Mouse (Mus musculus) frontal cortex, postnatal 25 days (tissue): ENCODE measurements around the gene Ntrk3.

ENCODE experiments used
- DNase-seq, 2 experiments: peaks; one replicate each; pipeline ENCODE4 v3.0.0; 2022; ENCODE audit warnings: low spot score in 2 of 2

Gene Ntrk3

DNA sequence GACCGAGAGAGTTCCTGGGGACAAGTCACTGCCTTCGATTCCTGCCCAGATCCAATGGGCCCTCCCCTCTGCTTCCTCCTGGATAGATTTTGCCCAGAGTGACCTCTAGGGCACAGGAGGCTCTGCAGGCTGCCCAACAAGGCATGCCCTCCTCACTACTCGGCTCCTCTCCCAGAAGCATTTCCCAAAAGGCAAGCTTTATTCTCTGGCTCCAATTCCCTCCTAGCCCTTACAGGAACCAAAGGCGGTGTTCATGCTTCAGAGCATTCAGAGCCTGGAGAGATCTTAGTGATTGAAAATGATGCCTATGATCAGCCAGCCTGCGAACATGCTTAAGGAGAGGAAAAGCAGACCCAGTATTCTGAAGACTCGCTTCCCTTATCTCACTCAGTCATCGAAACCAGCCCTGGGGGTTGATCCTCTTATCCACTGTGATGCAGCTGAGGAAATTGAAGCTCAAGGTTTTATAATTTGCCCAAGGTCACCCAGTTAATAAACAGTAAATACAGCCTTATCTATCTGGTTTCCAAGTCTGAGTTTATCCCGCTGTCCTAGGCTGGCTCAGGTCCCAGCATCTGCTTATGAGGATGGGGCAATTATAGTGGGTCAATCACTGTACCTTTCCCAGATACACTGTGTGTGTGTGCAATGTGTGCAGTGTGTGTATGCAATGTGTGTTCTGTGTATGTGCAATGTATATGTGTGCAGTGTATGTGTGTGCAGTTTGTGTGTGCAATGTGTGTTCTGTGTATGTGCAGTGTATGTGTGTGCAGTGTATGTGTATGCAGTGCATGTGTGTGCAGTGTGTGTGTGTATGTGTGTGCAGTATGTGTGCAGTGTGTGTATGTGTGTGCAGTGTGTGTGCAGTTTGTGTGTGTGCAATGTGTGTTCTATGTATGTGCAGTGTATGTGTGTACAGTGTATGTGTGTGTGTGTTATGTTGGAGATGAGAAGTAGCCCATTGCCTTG, 376.2 kb downstream of the Ntrk3 start:
- no peak for DNase-seq

DNA sequence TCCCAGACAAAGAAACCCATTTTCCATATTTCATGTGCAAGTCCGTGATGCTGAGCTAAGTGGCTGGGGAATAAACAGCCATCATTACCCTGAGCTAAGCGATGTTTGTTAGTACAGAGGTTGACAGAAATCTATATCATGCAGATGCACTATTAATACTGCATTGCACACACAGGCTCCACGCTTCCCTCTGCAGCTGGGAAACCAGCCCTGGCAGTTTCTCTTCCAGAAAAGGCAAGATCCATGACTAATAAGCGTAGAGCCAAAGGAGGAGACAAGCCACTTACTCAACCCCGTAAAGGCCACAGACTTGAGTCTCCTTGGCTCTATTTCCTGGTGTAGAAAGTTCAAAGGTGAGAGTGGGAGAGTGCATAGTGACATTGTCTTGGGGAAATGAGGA, 390.3 kb downstream of the Ntrk3 start:
- no peak for DNase-seq

DNA sequence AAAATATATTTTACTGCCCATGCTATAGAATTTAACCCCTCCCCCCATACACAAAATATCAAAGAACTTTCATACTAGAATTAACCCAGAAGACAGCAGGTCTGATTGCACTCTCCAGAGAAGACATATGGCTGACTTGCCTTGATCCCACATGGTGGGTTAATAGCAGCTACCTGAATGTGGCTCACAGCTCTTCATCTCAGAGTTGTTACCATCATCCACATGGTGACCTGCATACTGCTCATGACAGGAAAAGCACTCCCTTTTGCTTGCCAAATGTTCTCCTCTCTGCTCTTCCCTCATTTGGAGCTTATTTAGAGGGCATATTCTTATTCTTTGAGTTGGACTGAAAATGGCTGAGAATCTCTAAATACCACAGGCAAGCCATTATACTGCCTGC, 404.4 kb downstream of the Ntrk3 start:
- DNase-seq, result no peak

DNA sequence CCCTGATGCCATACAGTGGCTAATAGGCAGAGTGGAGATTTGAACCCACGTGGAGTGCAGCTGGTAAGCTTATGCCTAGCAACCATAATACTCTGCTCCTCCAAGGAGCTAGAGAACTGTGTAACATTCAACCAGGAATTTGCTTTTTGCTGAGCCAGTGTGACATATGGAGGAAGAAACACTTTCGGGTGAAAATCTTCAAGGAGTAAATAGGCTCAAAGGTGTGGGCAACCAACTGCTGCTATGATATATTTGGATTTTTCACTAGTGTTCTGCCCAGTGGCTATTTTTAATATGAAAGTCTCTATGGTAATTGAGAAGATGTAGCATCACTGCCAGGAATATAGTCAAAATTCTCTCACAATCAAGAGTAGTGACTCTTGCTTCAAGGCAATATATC, 409.5 kb downstream of the Ntrk3 start:
- peak in 1 of 2 experiments; percentile 22 for DNase-seq

DNA sequence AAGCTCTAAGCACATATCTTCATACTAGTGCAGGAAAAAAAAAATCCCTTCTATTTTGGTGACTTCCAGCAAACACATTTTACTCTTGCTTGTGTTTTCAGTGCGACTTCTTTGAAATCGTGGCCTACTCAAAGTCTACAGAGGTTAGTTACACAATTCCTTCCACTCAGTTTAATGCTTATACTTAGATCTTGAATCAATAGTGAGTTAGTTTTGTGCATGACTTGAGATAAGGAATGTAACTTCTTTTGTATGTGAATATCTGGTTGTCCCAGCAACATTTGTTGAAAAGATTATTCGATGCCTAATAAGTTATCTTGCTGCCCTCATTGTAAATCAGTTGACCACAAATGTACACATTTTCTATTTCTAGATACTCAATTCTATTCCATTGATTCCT, 411.6 kb downstream of the Ntrk3 start:
- DNase-seq, result no peak

DNA sequence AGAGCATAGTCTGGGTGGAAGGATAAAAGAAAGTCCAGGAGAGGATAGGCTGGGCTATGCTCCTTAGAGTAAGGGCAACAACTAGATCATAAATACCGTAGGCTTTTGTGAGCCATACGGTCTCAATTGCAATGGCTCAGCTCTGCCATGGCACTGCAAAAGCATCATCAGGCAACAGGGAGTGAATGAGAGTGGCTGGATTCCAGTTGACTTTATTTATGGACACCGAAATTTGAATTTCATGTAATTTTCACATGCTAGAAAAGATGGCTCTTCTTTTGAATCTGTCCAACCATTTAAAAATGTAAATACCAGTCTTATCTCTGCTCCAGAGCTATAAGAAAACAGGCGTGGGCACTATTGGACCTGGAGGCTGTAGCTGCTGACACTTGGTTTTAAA, 419.2 kb downstream of the Ntrk3 start:
- DNase-seq, result no peak

DNA sequence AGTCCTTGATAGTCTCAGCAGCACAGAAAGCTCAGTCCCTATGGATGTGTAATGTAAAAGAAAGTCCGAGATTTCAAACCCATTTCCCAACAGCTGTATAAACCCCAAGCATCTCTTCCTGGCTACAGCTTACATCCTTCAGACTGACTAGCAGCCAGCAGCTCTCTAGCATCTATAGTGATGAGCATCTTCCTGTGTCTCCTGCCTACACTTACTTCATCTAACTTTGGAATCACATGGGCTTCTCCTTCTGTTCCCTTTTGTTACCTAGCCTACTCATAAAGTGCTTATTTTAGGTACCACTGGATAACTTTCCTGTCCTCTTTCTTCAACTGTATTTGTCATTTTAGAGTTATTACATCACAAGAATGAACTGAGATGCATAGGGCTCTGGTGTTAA, 432.0 kb downstream of the Ntrk3 start:
- DNase-seq, result no peak

DNA sequence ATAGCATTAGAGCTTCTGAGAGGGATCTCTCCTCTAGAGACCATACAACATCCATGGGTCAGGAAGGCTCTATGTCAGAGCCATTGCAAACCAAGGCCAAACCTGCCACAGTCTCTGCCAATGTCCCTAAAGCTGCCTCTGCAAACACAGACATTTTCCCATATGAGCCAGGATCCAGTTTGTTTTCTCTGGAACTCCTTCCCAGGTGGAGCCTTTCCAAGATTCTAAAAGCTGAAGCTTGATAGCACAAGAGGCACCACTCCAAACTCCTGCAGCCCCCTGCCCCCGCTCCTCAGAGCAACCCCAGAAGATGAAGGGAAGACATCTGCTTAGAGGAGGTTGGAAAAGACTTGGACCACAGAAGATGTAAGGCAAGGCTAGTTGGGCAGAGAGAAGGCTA, 432.8 kb downstream of the Ntrk3 start:
- DNase-seq, result no peak

DNA sequence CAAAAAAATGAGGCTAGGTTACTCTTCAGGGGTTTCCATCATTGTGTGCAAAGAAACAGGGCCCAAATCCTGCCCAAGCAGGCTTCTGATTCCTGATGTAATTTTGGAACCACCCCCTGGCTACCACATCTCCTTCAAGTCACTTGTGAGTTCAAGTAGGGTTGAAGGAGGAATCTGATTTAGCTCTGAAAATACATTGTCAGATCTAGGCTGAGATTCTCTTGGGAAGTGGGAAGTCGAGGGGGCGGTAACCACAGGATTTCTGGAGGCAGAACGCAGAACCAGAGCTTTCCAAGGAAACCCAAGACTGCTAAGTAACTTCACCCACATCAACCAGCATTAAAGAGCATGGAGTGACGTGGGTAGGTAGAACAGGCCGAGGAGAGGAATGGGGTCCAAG, 440.5 kb downstream of the Ntrk3 start:
- peak in 1 of 2 experiments; percentile 37 for DNase-seq

DNA sequence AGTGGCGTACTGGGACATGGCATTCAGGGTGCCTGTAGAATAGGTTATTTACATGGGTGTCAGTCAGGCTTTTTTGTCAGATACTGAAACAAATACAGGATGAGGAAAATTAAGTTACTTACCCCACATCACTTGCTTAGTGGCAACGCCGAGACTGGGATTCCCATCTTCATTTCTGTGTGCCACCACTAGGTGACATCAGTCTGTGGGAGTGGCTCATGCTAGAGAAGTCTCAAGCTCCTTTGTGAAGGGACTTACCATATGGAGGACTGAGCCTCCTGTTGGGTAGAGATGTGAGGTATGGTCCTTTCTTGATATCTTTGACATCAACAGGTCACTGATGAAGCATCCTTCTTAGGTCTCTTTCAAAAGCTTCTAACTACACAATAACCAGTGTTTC, 443.5 kb downstream of the Ntrk3 start:
- DNase-seq, result no peak

DNA sequence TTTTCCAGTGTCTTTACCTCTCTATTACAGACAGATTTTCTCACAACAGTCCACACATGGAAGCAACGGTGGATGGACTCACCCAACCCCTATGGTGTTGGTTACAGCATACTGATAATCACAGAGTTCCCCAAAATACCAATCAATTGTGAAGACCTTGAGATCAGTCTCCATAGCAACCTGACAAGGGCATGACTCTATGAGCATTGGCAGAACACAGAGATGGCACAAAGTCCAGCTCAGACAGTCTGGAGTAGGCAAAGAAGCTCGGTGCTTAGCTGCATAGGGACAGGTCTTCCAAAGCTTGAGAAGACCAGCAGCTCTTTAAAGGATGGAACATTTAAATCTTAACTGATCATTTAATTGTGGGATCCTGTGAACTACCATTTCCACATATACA, 447.6 kb downstream of the Ntrk3 start:
- DNase-seq, result no peak

DNA sequence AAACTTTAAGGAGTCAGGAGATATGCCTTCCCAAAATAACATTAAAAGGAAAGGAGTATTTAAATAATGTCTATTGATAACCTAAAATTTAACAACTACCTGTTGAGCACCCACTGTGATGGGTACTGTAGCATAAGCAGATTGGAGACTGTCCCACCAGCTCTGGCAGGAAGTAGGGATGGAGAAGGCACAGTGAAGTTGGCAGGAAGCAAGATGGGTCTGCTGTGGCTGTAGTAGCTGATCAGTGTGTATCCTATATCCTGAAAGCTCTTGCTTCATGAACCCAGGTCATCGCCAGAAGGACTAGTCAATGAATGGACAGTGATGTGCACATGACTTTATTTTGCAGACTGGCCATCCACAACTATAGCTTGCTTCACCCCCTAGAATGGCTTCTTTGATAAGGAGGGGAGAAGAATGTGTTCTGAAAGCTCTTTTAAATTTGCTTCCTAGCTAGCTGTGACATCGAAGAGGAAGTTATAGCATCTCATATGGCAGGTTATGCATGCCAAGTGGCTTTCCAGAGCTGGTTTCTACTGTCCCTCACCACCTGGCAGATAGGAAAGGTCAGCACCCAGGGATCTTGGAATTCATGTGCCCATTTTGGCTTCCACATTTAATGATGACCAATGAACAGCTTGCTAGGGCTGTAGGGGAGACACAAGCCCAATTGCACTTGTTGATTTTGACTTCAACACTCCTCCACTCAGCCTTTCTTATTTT, 451.1 kb downstream of the Ntrk3 start:
- no peak for DNase-seq

DNA sequence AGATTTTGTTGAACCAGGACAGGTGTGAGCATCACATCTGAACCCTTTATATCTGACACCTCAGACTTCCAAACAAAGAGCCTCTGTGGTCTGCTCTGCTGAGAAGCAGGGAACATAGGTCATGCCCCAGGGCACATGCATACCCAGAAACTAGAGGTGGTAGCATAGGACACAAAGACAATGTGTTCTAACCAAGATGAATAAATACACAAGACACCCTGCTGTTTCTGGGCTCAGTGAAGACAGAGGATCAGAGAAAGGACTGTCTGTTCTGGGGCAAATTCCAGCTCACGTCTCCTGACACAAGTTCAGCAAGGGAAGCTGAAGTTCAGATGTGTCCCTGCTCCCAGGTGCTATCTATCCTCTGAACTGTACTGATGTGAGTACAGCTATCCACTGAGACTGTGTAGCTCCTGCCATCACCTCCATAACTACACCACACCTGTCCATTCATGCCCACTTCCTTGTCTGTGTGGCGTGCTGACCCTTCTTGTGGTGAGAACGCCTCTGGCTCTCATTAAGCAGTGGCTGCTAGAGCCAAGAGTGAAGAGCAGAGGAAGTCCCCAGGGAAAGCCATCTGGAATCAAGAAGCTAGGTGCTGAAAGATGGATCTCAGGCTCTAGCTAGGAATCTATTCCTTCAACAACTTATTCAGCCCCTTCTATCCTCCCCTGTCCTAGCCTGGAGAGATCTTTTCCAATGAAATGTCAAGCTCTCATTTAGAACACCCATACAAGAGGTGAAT, 468.1 kb downstream of the Ntrk3 start:
- no peak for DNase-seq

DNA sequence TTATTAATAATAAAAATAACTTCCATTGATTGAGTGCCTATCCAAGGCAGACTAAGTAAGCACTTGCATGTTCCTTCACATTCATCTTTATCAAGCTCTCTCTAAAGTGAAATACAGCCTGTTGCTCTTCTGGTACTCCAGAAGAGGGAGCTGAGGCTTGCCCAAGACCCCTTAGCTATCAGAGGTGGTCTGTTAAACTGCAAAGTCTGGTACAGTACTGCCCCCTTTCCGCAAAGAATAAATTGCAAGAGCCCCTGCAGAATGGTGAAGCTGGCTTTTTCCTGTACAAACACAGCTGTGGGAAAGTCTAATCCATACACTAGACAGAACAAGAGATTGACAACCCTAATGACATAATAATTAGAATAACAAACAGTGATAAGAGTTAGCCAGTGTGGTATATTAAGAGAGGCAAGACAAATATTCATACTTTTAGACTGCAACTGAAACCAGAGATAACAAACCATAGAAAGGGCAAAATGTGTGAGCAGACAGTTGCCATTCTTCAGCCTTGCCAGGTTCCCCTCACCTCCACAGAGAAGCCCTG, 470.3 kb downstream of the Ntrk3 start:
- no peak for DNase-seq

DNA sequence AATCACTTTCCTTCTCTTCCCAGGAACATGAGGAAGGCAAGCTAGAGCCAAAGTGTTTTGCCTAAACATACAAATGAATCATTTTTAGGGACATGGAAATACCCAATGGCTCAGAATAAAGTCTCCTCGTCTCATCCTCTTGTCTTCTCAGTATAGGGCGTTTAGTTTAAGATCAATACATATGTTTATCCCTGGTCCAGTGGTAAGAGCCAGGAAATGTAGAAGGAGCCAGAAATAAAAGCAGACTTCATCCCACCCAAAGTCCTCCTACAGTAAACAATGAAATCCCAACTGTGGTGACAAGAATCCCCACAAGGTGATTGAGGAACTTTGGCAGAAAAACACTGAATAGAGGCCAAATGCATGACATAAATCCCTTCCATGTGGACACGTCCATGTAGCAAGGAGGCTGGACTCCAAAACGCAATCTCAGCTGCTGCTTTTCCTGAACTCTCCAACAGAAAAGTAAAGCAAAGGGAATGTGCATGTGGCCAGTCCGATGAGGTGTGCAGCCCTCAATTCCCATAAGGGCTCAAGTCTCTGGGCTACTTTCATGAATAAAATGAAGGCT, 473.3 kb downstream of the Ntrk3 start:
- DNase-seq, result no peak

DNA sequence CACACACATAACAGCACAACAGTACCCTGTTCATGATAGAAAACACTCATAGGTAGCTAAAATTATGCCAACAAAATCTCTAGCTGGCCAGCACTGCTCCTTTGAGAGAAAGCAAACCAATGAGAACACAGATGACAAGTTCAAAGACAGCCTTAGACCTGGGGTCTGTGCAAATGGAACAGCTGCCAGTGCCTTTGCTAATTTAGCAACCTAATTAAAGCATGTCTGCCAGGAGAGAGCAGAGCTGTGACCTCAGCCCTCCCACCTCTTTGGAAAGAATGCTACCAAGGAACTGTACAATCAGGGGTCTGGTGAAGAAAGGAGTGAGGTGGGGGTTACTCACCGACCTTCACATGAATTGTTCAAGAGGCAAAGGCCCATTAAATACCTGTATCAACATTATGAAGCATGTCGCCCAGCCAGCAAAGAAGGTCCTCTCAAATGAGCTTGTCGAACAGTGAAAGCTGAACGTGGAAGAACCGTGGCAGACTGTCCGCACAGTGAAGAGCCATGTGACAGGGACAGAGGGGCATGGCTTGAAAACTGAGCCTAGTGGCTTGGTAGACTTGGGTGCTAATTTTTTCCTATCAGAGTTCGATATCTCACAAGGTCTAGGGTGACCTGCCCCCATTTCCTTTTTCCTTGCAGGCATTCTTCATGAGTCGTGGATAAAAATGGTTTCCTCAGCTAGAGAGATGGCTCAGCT, 476.2 kb downstream of the Ntrk3 start:
- DNase-seq, result no peak

DNA sequence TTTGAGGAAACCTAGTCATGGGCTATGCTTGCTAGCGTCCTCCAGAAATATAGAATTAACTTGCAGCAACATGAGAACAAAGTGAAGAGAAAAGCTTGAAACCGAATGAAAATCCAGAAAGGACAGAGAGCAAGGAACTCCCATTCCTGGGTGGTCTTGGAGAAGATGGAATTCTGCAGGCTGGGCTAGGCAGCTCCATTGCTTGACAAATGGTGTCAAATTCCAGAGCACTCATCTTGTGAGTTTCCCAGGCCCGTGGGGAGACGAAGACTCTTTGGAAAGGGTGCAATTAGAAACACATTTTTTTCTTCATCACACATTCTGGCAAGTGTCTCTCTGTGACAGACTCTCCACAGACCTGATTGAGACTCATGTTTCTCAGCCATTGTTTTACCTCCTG, 479.7 kb downstream of the Ntrk3 start:
- DNase-seq, result no peak

DNA sequence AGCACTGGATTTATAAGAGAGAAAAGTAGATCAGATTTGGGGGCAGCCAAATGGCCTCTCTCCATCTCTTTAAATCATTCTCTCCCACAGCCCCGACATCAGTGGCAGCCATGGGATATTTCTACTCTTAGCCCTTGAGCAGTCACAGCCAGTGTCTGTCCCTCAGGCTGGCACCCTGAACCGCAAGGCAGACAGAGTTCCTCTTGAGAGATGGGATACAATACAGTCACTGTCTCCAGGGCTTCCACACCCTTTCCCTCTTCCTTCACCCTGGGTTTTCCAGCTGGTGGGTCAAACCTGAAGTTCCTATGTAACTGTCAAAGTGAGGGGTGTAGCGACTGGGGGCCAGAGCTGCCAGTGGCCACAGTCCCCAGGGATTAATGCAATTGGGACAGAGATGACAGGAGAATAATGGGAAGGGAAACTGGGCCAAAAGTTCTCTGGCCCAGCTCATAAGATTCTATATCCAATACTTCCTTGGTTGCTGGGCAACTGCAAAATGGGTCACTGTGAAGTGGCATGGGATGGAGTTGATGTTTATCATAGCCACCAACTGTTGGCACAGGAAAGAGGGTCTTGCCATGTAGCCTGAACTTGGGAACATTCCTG, 483.9 kb downstream of the Ntrk3 start:
- no peak for DNase-seq

DNA sequence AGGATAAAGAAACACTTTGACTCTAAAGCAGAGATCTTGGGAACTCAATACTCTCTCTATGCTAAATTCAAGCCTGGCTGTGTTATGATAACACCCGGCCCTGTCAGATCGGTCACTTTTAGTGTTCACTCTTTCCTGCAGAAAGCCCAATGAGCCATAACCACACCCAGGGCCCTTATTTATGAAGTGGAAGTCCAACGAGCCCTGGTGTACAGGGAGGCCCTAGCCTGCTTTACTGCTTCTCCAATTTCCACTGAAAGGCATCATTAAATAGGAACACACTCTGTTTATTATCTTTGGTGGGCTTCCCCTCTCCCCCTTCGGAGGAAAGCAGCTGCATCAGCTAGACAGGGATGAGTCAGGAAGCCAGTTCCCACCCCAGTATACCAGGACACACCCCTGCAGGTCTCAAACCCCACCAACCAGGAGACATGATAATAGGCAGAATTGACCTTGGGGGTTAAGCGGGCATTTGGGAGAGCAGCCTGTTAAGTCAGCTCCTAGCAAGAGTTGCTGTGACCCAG, 489.6 kb downstream of the Ntrk3 start:
- DNase-seq, result no peak

DNA sequence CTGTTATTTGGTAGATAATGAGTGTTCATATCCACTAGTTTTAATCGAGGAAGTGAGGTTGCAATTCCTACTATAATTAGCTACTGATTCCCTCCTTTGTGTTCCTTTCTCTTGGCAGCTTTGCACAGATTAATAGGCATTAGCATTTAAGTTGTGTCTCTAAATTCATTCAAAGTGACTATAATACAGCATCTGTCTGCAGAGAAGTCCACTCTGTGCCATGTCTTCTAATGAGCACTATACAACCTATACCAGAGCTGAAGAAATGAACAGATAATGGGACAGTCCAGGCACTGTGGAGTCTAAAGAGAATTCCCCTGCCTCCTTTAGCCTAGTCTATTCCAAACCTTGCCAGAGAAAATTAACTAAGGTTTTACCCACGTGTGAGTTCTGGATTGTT, 498.8 kb downstream of the Ntrk3 start:
- no peak for DNase-seq
